Mouse (Mus musculus) stomach, embryonic 14.5 days (tissue): ENCODE data around the gene Scaf8. TPM values are rescaled to one million over a fixed set of nuclear protein-coding genes. Genes with fewer than 3 reads are reported as not detected.
"Not testable (repeated sequence)": the region's sequence is repeated elsewhere in the genome, so short reads cannot be mapped to it uniquely, and the experiment has no call there.

ENCODE experiments used
- ATAC-seq: fragments of 200-750 bp; cut with Nextera tagmentation; 2 replicates; pipeline ENCODE4 v1.8.0; 2017; ENCODE audit warnings: low read depth, moderate TSS enrichment; ENCODE audit not compliant: insufficient number of reproducible peaks, insufficient read depth, low FRiP score
- H3K27ac ChIP-seq: fragments of 300-500 bp; sonication (generic); 2 replicates; pipeline ENCODE4 v1.5.1; 2014; ENCODE audit warnings: mild to moderate bottlenecking, low read length, moderate library complexity, mixed read lengths
- H3K27me3 ChIP-seq: fragments of 300-500 bp; sonication (generic); 2 replicates; pipeline ENCODE4 v1.6.1; 2014; ENCODE audit warnings: low read length, control low read depth, mixed read lengths; ENCODE audit not compliant: control insufficient read depth, insufficient read depth
- H3K36me3 ChIP-seq: fragments of 300-500 bp; sonication (generic); 2 replicates; pipeline ENCODE4 v1.6.1; 2014; ENCODE audit warnings: mild to moderate bottlenecking, control low read depth, low read length, moderate library complexity, mixed read lengths; ENCODE audit not compliant: control insufficient read depth, insufficient read depth
- H3K4me1 ChIP-seq: fragments of 300-500 bp; sonication (generic); 2 replicates; pipeline ENCODE4 v1.6.1; 2014; ENCODE audit warnings: low read length, control low read depth, mixed read lengths; ENCODE audit not compliant: control insufficient read depth, insufficient read depth
- H3K4me2 ChIP-seq: fragments of 300-500 bp; sonication (generic); replicated peaks from 2 replicates; pipeline ENCODE4 v1.6.1; 2014; ENCODE audit warnings: low read depth, low read length, control low read depth
- H3K4me3 ChIP-seq: fragments of 300-500 bp; sonication (generic); 2 replicates; pipeline ENCODE4 v1.5.1; 2014; ENCODE audit warnings: low read depth, low read length, control low read depth
- H3K9ac ChIP-seq: fragments of 300-500 bp; sonication (generic); replicated peaks from 2 replicates; pipeline ENCODE4 v1.6.1; 2014; ENCODE audit warnings: low read depth, mild to moderate bottlenecking, control low read depth, low read length, moderate library complexity, mixed read lengths
- H3K9me3 ChIP-seq: fragments of 300-500 bp; sonication (generic); 2 replicates; pipeline ENCODE4 v1.6.1; 2016; ENCODE audit warnings: low read depth, low read length, control low read depth; ENCODE audit not compliant: control insufficient read depth
- WGBS: fragments of 180-500 bp; shearing (Covaris S2); extraction: QIAGEN DNeasy Blood & Tissue Kit; methylation state at CpG from one replicate; pipeline ENCODE4 v1.1.7; 2014; 5-methylcytosine and 5-hydroxymethylcytosine counted together
- polyA plus RNA-seq: library from polyadenylated mRNA; unstranded; fragments of >200 nt; fragmentation: Nextera tagmentation; extraction: Ambion mirVana; gene quantifications from 2 replicates; pipeline ENCODE4 v1.2.1, GENCODE M21; 2014

The Scaf8 gene
- polyA plus RNA-seq, 1 experiment from 2014 or later: 26.6 TPM

- H3K27me3 ChIP-seq: no peaks in the 10 kb centered on the region
- H3K27ac ChIP-seq: no peak overlapping the region
- WGBS: 90% methylated on average over 3 of the region's 3 CpGs
- H3K9me3 ChIP-seq: no peaks in the 10 kb centered on the region
- H3K4me2 ChIP-seq: no peak overlapping the region
- ATAC-seq: no peak
- H3K36me3 ChIP-seq: peaks cover 9% of the 10 kb centered on the region; the same call in 1 of the 2 replicates
- no peaks in the 10 kb centered on the region for H3K4me1 ChIP-seq
- no peak overlapping the region for H3K4me3 ChIP-seq
- no peak overlapping the region for H3K9ac ChIP-seq
These were observed 15.0 kb downstream of the Scaf8 start for GRCm38 (mm10) chr17:3129791-3130190.

GRCm38 (mm10) chr17:3135346-3135745, 20.6 kb downstream of the Scaf8 start:
- Histone ChIP-seq H3K4me3 (no peak overlapping the region), H3K27me3 (no peaks in the 10 kb centered on the region), H3K27ac (no peak overlapping the region), H3K4me1 (0 out of 2 replicates have a peak, but pooled peaks cover 4% of the 10 kb centered on the region), H3K4me2 (no peak overlapping the region), H3K36me3 (peaks cover 15% of the 10 kb centered on the region; the same call in 1 of the 2 replicates), H3K9me3 (no peaks in the 10 kb centered on the region), H3K9ac (no peak overlapping the region)
- ATAC-seq: no peak

- no peak overlapping the region for H3K4me2 ChIP-seq
- H3K36me3 ChIP-seq: peaks cover 15% of the 10 kb centered on the region; the same call in 1 of the 2 replicates
- H3K27me3 ChIP-seq: no peaks in the 10 kb centered on the region
- H3K9me3 ChIP-seq: no peaks in the 10 kb centered on the region
- no peak overlapping the region for H3K9ac ChIP-seq
- 0 out of 2 replicates have a peak, but pooled peaks cover 4% of the 10 kb centered on the region for H3K4me1 ChIP-seq
- no peak overlapping the region for H3K4me3 ChIP-seq
- no peak for ATAC-seq
- H3K27ac ChIP-seq: no peak overlapping the region
- WGBS: 87% methylated on average over 7 of the region's 7 CpGs
These were observed 21.4 kb downstream of the Scaf8 start for GRCm38 (mm10) chr17:3136127-3136526.

- 29% methylated on average over 3 of the region's 3 CpGs for WGBS
These were observed 23.6 kb downstream of the Scaf8 start for GRCm38 (mm10) chr17:3138387-3138786.

GRCm38 (mm10) chr17:3140100-3140499, 25.3 kb downstream of the Scaf8 start:
- Histone ChIP-seq H3K9me3 (no peaks in the 10 kb centered on the region), H3K27me3 (no peaks in the 10 kb centered on the region), H3K4me1 (0 out of 2 replicates have a peak, but pooled peaks cover 4% of the 10 kb centered on the region), H3K4me3 (no peak overlapping the region), H3K36me3 (peaks cover 5% of the 10 kb centered on the region; the same call in 1 of the 2 replicates), H3K4me2 (no peak overlapping the region), H3K9ac (no peak overlapping the region), H3K27ac (no peak overlapping the region)
- 87% methylated on average over 1 of the region's 1 CpGs for WGBS
- ATAC-seq: no peak

More at GRCm38 (mm10) chr17:3138387-3138786, 23.6 kb downstream of the Scaf8 start:
- Histone ChIP-seq H3K4me1 (0 out of 2 replicates have a peak, but pooled peaks cover 4% of the 10 kb centered on the region), H3K9ac (no peak overlapping the region), H3K27ac (no peak overlapping the region), H3K4me2 (no peak overlapping the region), H3K9me3 (no peaks in the 10 kb centered on the region), H3K27me3 (no peaks in the 10 kb centered on the region), H3K36me3 (peaks cover 5% of the 10 kb centered on the region; the same call in 1 of the 2 replicates), H3K4me3 (no peak overlapping the region)
- no peak for ATAC-seq

GRCm38 (mm10) chr17:3148853-3149252, 34.1 kb downstream of the Scaf8 start:
- Histone ChIP-seq H3K9me3 (no peaks in the 10 kb centered on the region), H3K9ac (no peak overlapping the region), H3K4me3 (no peak overlapping the region), H3K27me3 (no peaks in the 10 kb centered on the region), H3K4me1 (no peaks in the 10 kb centered on the region), H3K27ac (no peak overlapping the region), H3K36me3 (peaks cover 11% of the 10 kb centered on the region), H3K4me2 (no peak overlapping the region)
- WGBS: 94% methylated on average over 1 of the region's 1 CpGs
- no peak for ATAC-seq

GRCm38 (mm10) chr17:3149541-3149940, 34.8 kb downstream of the Scaf8 start:
- no peaks in the 10 kb centered on the region for H3K4me1 ChIP-seq
- H3K27ac ChIP-seq: no peak overlapping the region
- H3K9ac ChIP-seq: no peak overlapping the region
- no peak for ATAC-seq
- H3K36me3 ChIP-seq: peaks cover 11% of the 10 kb centered on the region
- 45% methylated on average over 1 of the region's 1 CpGs for WGBS
- no peak overlapping the region for H3K4me2 ChIP-seq
- H3K27me3 ChIP-seq: no peaks in the 10 kb centered on the region
- H3K4me3 ChIP-seq: no peak overlapping the region
- H3K9me3 ChIP-seq: no peaks in the 10 kb centered on the region

- not testable (repeated sequence) for H3K4me3 ChIP-seq, H3K36me3 ChIP-seq, H3K27me3 ChIP-seq, H3K9me3 ChIP-seq, H3K9ac ChIP-seq, H3K4me1 ChIP-seq, ATAC-seq, H3K4me2 ChIP-seq, H3K27ac ChIP-seq
- WGBS: 40% methylated on average over 1 of the region's 1 CpGs
These were observed 35.9 kb downstream of the Scaf8 start for GRCm38 (mm10) chr17:3150701-3151100.

GRCm38 (mm10) chr17:3151181-3151580, 36.4 kb downstream of the Scaf8 start:
- Histone ChIP-seq H3K27ac (no peak overlapping the region), H3K9me3 (no peaks in the 10 kb centered on the region), H3K9ac (no peak overlapping the region), H3K27me3 (no peaks in the 10 kb centered on the region), H3K4me2 (no peak overlapping the region), H3K4me3 (no peak overlapping the region), H3K4me1 (no peaks in the 10 kb centered on the region), H3K36me3 (peaks cover 13% of the 10 kb centered on the region; the same call in 1 of the 2 replicates)
- ATAC-seq: no peak
